Mouse (Mus musculus) hindlimb bud, embryonic 11.5 days (tissue): ENCODE results near the gene Sncg.
"Not testable (repeated sequence)": the region's sequence is repeated elsewhere in the genome, so short reads cannot be mapped to it uniquely, and the experiment has no call there.

Source experiments
- DNase-seq: peaks from one replicate; pipeline ENCODE4 v3.0.0-alpha.2; 2012; ENCODE audit warnings: low read depth, low spot score; ENCODE audit errors: extremely low spot score

Sncg gene

GRCm38 (mm10) chr14:34374577-34374976 lies at the start of gene Sncg:
Gene Sncg, minus strand, starts transcription at chr14:34374789.
- no peak for DNase-seq

DNA sequence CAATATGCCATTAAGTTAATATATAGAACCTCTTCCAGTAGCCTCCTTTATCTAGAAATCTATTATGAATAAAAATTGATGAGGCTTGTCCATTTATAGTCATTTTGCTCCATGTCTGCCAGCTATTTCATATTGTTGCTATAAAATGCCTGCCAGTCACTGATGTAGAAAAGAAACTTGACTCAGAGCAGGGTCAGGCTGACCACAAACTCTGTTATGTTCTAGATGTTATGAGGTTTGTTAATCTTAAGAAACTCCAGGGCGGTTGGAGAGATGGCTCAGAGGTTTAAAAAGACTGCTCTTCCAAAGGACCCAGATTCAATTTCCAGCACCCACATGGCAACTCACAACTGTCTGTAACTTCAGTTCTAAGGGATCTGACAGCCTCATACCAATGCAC lies 46.5 kb upstream of the Sncg start:
- DNase-seq = no peak

- DNase-seq = no peak
Observed at GRCm38 (mm10) chr14:34417501-34417900, 42.9 kb upstream of the Sncg start.

DNA sequence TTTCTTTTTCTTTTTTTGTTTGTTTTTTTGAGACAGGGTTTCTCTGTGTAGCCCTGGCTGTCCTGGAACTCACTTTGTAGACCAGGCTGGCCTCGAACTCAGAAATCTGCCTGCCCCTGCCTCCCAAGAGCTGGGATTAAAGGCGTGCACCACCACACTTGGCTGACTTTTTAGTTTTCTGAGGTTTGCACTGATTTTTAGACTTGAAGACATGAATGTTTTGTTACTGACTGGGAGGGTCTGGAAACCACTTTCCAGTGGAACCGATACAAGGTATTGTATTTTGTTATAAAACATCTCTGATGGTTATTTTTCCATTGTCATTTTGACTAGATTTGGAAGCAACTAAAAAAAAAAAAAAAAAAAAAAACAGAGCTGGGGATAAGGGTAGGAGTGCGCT lies 42.4 kb upstream of the Sncg start:
- not testable (repeated sequence) for DNase-seq

DNA sequence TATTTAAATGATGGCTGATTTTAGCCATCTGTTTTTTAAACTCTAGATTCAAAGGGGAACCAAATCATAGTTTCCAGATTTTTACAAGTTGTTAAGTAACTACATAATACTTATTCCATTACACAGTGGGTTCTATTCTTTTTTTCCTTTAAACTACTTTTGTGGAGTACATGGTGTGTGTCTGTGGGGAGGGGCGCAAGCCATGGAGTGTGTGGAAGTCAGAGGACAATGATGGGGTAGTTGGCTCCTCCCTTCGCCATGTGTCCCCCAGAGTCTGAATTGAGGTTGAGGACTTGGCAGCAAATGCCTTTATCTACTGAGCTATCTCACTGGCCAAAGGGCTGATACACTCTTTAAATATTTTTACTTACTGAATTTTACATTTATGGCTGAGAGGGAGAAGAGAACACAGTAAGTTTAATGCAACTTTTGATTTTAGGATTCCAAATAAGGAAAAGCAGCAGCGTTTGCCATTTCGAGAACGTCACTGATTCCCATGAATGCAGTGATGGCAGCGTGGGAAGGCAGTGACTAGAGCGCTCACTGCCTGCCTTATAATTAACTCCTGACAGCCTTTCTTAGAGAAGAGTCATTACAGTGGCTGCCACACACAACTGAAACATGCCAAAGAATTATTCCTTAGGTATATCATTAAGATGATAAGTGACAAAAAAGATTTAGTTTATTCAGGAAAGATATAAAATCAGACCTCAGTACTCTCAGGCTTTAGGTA lies 37.7 kb upstream of the Sncg start:
- DNase-seq = no peak

- no peak for DNase-seq
Observed at GRCm38 (mm10) chr14:34410716-34411115, 36.1 kb upstream of the Sncg start.

DNA sequence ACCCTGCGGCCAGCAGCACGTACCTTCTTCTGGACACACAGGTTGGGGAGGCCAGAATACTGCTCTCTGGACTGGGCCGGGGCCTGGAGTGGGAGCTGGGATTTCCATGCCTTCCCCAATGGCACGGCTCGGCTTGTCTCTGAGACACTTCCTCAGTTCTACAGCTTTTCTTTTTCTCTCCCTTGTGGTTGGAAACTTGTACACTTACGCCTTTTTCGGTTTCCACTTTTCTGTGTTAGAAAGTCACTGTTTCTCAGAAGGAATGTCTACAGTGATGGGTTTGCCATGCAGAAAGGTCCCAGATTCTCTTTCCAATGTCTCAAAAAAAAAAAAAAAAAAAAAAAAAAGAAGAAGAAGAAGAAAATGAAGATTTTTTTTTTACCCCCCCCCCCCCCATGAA lies 28.8 kb upstream of the Sncg start:
- no peak for DNase-seq

- DNase-seq = no peak
Observed at GRCm38 (mm10) chr14:34402871-34403270, 28.3 kb upstream of the Sncg start.

GRCm38 (mm10) chr14:34401135-34401534 lies 26.5 kb upstream of the Sncg start:
- DNase-seq = peak; percentile 61

DNA sequence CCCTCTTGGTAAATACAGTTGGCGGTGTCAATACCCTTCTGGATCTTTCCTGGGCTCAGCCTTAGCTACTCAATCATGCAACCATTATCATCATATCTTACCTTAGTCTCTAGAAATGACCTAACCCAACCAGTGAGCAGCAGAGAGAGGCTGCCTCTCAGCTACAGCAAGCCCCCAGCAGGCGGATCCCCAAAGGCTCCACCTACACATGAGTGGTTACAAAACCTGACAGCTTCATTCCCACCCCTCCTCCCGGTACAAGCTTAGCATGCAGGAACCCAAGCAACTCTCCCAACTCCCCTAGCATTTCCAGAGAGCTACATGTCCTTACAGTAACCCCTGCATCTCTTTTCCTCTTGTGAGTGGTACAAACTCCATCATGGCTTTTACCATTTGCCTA lies 25.4 kb upstream of the Sncg start:
- no peak for DNase-seq

- DNase-seq = no peak
Observed at GRCm38 (mm10) chr14:34399301-34399700, 24.7 kb upstream of the Sncg start.

GRCm38 (mm10) chr14:34398901-34399300 lies 24.3 kb upstream of the Sncg start:
- no peak for DNase-seq

DNA sequence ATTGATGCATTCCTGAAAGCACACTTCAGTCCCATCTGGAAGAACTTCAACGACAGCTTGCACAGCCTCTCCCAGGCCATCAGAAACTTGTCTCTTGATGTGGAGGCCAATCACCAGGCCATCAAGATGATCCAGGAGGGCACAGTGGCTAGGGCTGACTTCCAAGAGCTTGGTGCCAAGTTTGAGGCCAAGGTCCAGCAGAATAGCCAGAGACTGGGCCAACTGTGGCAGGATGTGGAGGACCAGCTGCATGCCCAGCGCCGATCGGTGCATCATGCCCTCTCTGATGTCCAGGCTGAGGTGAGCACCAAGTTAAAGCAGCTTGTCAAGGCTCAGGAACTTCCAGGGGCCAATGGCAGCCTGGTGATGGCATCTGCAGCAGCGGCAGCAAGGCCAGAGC lies 23.3 kb upstream of the Sncg start:
- DNase-seq = no peak

DNA sequence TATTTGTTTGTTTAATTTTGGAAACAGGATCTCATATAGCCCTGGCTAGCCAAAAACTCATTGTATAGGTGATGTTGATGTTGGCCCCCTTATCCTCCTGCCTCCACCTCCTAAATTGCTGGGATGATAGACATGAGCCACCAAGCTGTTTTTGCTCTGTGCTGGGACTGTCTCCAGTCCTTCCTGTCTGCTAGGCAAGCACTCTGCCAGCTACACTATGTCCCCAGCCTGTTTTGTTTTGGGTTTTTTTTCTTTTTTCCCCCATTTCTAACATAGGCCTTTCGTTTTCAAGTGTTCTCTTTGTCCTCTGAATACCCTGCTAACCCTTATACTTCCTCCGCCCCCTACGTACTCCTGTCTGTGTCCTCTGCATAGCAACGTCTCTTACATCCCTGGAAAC lies 18.7 kb upstream of the Sncg start:
- DNase-seq = no peak

- no peak for DNase-seq
Observed at GRCm38 (mm10) chr14:34382921-34383704, 8.5 kb upstream of the Sncg start.

DNA sequence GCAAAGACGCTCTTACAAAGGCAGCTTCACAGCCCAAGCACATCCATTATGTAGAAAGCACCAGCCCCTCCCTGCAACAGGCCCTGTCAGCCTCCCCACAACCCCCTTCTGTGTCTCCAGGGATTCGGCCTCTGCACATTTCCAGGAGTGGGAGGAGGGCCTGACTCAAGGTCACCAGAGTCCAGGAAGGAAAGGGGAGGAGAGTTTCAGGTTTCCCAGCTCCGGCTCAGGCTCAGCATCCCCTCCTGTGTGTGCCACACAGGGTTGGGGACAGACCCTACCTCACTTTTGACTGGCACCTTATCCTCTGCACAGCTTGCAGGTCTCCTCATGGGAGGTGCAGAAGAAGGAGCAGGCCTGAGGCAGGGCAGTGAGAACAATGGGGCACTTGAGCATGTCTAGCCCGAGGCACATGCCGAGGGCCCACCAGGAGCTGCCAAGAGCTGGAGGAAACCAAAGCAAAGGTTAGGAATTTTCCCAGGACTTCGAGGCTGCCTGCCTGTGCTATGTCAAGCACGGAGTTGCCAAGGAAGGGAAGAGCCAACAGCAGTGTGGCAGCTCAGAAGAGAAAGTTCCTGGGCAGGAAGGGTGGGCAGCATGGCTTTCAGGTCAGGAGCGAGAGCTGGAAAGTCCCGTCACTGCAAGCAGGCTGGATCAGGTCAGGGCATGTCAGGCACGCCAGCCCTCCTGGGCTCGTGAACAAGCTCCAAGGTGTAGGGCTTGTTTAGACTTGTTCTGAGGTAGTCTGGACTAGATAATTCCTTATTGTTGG lies 4.2 kb upstream of the Sncg start:
- DNase-seq = peak; percentile 22

GRCm38 (mm10) chr14:34377121-34377520 lies 2.5 kb upstream of the Sncg start:
- DNase-seq = no peak

GRCm38 (mm10) chr14:34375941-34376340 lies 1.4 kb upstream of the Sncg start:
- no peak for DNase-seq

- no peak for DNase-seq
Observed at GRCm38 (mm10) chr14:34375415-34375904, 871 bp upstream of the Sncg start, which contains the start of gene Mmrn2. Gene Mmrn2, plus strand, starts transcription at chr14:34375465.

GRCm38 (mm10) chr14:34373581-34373980 lies 1.0 kb downstream of the Sncg start:
- DNase-seq = no peak

GRCm38 (mm10) chr14:34372646-34373045 lies 1.9 kb downstream of the Sncg start:
- no peak for DNase-seq
